Mouse (Mus musculus): Measurements from ENCODE around the gene 2810408A11Rik. TPM values are rescaled to one million over a fixed set of nuclear protein-coding genes. Genes with fewer than 3 reads are reported as not detected.

2810408A11Rik gene
- polyA plus RNA-seq, 1 experiment from 2014 or later = 26.0 TPM

DNA sequence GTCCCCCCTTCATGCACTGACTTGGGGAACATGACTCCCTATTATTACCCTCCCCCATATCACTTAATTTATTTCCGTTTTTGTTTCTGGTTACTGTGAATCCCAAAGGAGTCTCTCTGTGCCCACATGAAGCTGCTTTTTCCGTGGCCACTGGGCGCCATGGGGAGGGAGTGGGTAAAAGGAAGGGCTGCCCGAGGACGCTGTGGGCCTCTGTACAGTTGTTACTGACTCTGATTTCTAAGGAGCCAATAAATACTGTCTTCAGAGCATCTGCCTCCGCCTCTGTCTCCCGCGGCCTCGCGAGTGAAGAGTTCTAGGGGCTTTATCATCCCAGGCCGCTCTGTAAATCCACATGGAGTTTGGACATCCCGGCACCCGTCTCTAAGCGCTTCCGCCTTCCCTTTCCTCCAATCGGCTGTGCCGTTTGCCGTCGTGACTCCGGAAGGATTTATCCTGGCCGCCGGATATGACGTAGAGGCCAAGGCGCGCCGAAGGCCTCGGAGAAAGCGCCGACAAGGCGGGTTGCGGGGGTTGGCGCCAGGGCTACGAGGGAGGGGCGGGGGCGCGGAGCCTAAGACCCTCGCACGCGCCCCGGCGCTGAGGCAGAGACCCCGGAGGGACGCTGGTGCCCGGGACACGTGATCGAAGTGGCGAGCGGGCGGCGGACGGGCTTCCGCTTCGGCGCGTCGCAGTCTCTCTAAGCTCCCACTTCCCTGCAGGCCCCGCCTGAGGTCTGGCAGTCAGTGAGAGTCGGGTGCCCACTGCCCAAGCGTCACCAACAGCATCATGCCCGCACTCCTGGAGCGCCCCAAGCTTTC, 13.0 kb upstream of the 2810408A11Rik start, which contains the start of gene Gps2:
Gps2 (plus strand) TSS at position 335 of the 818 bp plus-strand sequence.
- DNase-seq (ENCODE audit: low spot score) = peak; percentile 92

DNA sequence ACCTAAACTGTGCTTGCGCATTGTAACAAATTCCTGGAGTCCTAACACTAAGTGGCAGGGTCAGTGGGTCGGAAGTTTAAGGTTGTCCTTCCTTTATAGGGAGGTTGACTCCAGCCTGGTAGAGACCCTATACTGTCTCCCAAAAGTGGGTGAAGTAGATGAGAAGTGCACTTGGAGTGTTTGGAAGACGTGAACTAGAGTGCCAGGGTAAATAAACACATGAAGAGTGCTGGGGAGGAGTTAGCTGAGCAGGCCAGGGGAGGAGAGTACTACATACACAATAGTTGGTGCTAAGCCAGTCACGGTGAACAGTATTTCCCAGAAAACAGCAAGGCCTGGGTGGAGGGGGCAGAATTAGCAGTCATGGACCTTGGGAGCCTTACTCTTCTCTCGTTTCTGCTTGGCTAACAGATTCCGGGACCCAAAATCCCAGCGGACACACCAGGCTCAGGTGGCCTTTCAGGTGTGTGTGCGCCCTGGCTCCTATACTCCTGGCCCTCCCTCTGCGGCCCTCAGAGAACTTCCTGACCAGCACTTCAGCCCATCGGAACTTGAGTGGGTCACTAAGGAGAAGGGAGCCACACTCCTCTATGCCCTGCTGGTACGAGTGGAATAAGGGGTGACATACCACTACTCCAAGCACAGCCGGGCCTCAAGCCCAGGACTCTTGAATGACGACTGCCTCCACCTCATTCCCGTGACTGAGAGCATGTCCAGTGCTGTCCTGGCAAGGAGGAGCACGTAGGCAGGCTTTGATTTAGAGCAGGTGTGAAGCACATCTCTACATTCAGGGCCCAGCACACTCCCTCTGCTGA, 12.1 kb upstream of the 2810408A11Rik start:
- no peak for DNase-seq (ENCODE audit: low spot score)

DNA sequence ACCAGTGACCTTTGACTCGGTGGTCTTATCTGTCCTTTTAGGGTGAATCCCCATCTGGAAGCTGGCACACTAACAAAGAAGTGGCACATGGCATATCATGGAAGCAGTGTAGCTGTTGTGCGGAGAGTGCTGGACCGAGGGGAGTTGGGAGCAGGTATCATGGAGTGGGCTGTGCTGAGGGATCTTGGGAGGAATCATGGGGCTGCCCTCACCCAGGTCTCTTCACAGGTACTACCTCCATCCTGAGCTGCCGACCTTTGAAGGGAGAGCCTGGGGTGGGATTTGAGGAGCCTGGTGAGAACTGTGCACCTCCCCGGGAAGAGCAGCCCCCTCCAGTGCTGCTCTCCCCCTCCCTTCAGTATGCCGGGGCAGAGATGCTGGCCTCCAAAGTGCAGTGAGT, 10.9 kb upstream of the 2810408A11Rik start:
- no peak for DNase-seq (ENCODE audit: low spot score)

DNA sequence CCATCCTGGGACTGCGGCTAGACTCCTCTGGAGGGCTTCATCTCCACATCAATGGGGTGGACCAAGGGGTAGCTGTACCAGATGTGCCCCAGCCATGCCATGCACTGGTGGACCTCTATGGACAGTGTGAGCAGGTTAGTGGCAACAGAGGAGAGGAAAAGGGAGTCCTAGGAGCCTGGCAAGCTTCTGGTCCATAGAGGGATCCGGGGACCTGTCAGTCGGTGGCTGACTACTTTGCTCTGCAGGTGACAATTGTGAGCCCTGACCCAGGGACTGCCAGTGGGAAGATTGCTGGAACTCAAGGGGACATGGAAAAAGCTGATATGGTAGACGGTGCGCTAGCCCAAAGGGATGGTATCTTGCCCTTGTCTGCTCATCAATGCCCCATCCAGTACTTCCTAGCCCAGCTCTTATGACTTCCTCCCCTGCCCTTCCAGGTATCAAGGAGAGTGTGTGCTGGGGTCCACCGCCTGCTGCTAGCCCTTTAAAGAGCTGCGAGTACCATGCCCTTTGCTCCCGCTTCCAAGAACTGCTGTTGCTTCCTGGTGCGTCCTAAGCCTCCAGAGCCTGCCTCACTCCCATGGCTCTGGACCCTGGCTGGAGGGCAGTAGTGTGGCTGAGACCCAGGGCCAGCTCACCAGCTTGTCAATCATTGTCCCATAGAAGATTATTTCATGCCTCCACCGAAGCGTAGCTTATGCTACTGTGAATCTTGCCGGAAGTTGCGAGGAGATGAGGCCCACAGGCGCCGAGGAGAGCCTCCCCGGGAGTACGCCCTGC, 10.2 kb upstream of the 2810408A11Rik start:
- no peak for DNase-seq (ENCODE audit: low spot score)

DNA sequence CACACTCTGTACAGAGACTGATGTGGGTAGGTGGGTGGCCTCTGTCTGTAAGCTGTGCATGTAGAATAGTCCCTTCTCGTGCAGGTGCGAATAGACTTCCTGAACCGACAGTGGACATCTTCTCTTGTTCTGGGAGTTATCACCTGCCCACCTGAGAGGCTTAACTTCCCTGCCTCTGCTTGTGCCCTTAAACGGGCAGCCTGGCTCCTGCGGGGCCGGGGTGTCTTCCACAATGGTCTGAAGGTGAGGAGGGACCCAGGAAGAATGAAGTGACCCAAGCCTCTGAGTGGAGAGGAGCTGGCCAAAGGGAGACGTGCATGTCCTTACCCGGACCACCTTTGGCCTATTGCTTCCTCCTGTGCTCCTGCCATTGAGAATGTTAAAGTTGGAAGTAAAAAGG, 9.4 kb upstream of the 2810408A11Rik start:
- no peak for DNase-seq (ENCODE audit: low spot score)

DNA sequence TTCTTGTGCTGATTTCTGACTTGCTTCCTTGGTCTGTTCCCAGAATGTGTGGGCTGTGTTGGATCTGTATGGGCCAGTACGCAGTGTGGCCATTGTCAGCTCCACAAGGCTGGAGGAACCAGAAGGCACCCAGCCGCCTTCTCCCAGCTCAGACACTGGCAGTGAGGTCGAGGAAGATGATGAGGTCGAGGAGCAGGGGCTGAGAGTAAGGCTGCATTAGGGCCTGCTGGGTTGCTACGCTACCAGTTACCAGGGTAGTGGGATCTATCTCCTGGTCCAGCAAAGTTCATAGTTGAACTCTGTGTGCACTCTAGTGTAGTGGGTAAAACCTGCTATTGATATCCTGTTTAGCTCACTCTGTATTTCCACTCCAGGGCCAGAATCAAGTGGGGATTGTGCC, 8.4 kb upstream of the 2810408A11Rik start:
- DNase-seq (ENCODE audit: low spot score) = no peak

DNA sequence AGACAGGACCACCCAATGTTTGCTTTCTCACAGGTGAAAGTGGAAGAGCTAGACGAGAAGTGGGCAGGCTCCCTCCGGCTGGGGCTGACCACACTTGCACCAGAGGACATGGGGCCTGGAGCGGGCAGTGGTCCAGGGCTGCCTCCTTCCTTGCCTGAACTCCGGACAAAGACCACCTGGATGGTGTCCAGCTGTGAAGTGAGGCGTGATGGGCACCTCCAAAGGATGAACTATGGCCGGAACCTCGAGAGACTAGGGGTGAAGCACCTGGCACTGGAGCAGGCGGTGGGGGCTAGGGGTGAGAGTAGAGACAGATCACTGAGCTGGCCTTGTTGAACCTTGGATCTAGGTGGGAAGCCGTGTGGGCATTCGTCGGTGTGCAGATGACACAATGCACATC, 7.9 kb upstream of the 2810408A11Rik start:
- DNase-seq (ENCODE audit: low spot score) = no peak

DNA sequence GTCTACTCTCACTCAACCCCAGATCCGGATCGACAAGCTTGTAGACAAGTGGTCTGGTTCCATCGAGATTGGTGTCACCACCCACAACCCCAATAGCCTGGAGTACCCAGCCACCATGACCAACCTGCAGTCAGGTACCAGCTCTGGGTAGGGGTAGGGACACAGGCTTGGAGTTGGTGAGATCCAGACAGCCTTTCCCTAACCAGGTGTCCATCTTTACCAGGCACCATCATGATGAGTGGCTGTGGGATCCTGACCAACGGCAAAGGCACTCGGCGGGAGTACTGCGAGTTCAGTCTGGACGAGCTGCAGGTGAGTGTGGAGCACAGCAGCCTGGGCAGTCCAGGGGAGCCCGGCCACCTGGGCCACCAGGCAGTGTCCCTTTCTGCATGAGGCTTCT, 3.5 kb upstream of the 2810408A11Rik start:
- DNase-seq (ENCODE audit: low spot score) = no peak

DNA sequence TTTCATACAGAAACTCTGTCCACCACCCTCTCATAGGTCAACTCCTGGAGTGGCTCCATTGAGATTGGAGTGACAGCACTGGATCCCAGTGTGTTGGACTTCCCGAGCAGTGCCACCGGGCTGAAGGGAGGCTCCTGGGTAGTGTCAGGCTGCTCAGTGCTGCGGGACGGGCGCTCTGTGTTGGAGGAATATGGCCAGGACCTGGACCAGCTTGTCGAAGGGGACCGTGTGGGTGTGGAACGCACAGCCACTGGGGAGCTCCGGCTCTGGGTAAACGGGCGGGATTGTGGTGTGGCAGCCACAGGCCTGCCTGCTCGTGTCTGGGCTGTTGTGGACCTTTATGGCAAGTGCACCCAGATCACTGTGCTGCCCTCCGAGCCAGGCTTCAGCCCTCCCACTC, 2.2 kb upstream of the 2810408A11Rik start:
- DNase-seq (ENCODE audit: low spot score) = no peak

DNA sequence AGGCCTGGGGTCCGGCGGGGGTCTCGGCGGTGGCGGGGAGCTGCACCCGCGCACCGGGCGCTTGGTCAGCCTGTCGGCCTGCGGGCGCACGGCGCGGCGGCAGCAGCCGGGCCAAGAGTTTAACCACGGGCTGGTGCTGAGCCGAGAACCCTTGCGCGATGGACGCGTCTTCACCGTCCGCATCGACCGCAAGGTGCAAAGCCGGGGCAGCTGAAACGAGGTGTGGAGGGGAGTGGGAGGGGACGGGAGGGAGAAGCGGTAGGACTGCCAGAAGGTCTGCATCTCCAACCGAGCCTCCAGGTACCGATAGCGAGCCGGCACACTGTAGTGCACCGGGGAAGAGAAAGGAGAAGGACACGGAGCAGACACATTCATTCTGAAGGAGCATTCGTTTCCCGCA, 1.2 kb upstream of the 2810408A11Rik start:
- no peak for DNase-seq (ENCODE audit: low spot score)

DNA sequence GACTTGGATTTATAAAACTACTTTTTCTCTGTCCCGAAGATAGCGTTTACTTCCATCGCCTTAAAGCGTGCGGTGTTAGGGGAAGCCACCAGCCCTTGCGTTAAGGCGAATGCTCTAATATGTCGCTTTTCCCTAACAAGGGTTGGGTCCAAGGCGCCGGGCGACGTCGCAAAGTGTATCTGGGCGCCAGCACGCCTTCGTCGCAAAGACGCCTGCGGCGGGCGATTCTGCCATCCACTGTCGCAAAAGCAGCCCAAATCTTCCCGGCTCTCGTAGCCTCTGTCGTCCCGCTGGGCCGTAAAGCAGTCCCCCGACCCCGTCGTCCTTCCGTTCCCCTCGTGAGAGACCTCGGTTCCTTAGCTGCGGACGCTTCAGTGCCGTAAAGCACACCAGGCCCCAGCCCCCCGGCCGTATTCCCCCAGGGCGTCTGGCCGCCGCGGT, 639 bp upstream of the 2810408A11Rik start:
- peak; percentile 98 for DNase-seq (ENCODE audit: low spot score)

DNA sequence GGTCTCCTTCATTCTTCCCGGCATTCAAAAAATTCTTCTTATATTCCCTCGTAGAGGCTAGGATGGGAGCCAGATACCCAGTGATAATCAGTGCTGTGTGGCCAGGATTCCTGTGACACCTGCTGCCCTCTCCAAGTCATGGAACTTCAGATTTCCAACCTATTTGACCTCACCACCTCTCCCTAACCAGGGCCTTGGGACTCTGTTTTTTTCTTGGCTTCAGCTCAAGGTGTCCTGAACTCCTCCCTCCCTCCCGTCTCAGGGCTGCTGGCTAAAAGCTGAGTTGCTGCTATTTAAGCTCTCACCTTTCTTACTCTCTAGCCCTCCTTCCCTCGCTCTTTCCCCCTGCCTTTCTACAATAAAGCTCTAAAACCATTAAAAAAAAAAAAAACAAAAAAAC, 917 bp downstream of the 2810408A11Rik start:
- no peak for DNase-seq (ENCODE audit: low spot score)

DNA sequence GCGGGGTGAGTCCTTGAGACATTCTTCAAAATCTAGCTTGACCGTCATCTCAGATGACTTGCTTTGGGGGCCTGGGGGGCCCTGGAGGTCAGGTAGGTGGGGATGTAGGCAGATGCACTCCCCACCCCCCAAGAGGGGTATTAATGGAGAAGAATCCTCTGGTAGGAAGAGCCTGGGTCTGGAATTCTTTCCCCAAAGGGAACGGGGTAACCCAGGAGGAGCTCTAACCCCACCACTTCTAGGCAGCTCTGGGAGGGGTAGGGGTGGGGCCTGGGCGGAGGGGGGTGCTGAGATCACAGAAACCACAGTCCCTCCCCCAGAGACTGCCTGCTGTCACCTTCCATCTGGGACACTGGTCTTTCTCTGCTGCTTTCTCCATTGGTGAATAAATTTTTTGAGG, 5.5 kb downstream of the 2810408A11Rik start, which contains the start of gene Acap1:
Acap1 (minus strand) TSS at position 249 of the 400 bp plus-strand sequence.
- peak; percentile 81 for DNase-seq (ENCODE audit: low spot score)

DNA sequence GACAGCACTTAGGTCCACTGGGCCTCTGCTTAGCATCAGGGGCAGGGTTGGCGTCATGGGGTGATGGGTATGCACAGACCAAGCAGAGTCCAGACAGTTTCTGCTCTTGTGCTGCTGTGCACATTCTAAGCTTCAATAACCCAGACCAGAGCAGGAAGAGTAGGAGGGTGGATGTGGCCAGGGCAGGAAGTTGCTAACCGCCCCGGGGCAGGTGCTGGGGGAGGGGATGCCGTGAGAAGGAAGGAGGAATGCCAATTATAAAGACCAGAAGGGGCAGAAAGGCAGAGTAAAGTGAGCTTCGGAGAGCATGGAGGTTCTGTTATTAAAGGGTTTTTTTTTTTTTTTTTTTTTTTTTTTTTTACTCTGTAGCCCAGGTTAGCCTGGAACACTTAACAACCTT, 6.1 kb downstream of the 2810408A11Rik start:
- DNase-seq (ENCODE audit: low spot score) = peak; percentile 88

DNA sequence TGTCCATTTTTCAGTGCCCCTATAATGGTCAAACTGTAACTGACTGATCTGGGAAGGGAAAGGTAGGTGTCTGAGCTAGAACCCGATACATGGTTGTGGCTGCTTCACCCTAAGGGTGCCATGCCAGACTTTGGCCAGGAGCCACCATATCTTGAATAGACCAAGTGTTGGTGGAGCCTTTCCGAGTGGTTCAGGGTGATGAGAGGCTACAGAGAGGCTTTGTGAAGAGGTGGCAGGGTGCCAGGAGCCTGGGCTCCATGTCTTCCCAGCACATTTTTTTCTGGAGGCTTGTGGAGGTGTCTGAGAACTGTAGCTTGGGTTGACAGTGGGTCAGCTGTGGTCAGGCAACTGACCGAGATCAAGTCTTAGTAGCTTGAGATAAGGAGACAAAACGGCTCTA, 9.3 kb downstream of the 2810408A11Rik start:
- DNase-seq (ENCODE audit: low spot score) = no peak

DNA sequence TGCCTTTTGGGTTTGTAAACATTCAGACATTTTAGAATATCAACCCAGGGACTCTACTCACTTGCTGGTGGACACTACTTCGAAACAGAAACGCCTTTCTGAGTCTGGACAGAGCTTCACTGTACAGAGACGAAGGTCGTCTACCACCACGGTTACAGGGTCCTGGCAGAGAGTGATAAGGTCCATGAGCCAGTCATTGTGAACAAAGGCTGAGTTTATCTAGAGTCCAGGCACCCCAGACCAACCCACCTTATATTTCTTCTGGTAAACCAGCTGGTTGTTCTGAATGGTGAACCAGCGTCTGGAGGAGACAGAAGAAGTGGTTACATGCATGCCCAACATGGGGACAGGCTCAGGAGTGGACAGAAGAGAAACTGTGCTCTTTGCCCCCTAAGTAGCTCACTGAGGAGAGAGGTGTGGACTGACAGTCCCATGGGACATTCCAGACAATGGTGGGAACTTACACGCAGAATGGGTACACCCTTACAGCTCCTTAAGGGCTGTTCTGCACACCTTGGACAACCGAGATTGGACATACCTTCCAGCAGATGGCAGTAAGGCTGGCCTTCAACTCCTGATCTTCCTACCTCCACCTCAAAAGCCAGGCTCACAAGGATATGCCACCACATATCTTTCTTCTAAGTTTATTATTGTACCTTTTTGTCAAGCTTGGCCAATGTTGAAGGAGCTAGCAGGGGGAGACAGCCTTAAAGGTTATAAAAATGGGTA, 13.7 kb downstream of the 2810408A11Rik start:
- DNase-seq (ENCODE audit: low spot score) = no peak

DNA sequence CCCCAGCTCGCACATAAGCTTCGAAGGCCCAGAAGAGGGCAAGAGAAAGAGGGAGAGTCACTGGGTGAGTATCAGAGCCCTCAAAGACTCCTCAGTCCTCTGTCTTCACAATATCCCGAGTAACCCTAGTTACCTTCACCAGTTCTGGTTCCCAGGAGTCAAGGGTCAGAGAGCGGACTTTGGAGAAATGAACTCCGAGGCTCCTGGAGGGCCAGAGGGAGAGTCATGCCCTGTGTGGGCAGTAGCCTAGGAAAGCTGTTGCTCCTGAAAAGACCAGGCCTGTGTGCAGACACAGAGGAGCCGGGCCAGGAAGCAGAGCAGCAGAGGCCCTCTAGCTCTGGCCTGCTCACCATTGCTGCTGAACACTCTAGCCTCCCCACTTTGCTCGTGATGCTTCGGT, 16.1 kb downstream of the 2810408A11Rik start:
- DNase-seq (ENCODE audit: low spot score) = no peak

DNA sequence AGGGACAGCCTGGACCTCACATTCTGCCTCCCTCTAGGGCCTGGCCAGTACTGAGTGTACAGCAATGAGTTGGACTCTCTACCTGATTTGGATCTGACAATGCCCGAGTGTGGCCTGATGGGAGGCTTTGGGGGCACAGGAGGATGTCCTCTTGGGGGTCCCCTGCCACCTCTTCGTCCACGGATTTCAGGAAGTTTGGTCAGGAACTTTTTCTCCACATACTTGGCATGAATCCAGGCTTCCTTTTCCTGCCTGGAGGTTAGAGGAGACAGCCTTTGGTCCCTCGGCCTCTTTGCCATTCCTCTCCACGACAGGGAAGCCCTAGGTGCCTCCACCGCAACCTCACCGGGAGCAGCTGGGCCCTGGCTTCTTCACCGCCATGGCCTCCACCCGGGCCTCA, 16.5 kb downstream of the 2810408A11Rik start:
- DNase-seq (ENCODE audit: low spot score) = no peak

DNA sequence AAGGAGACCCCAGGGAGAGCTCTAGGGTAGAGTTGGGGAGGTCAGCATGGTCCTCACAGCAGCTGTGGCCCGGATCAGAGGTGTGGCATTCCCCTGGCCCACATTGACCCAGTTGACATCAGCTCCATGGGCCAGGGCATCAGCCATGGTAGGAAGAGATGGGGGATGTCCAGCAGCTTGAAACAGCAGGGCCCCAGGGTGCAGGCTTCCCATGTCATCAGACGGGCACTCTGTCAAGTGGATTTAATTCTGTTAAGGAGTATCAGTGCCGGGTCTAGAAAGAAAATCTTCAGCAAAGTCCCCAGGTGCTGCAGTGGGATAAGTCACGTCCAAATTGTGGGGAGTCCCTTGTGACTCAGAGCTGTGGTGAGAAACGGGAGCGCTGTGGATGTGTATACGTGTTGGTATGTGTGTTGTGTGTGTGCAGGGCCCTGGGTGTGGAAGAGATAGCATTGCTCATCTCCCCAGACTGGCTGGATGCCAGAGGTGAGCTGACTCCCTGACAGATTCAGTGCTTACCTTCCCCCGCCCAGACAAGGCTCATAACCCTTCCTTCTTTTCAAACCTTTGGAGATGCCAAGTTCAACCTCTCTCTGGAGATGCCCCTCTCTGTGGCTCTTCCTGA, 17.1 kb downstream of the 2810408A11Rik start:
- no peak for DNase-seq (ENCODE audit: low spot score)

DNA sequence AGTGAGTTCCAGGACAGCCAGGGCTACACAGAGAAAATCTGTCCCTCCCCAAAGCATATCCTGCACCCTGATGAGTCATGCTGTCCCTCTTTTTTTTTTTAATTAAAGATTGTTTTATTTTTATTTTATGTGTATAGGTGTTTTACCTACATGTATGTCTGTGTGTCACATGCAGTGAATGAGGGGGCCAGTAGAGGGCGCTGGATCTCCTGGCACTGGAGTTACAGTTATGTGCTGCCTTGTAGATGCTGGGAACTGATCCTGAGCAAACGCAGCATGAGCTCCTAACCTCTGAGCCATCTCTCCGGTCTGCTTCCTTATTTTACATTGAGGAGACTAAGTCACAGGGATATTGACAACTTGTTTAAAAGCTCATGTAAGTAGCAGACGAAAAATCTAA, 17.7 kb downstream of the 2810408A11Rik start:
- peak; percentile 59 for DNase-seq (ENCODE audit: low spot score)
